Mouse (Mus musculus): Measurements from ENCODE around the gene 4921507P07Rik. TPM values are rescaled to one million over a fixed set of nuclear protein-coding genes. Genes with fewer than 3 reads are reported as not detected.

Gene 4921507P07Rik
- polyA plus RNA-seq, 1 experiment from 2014 or later = 0.64 TPM

GRCm38 (mm10) chr6:50552881-50553518 is 43.4 kb downstream of the 4921507P07Rik start:
- Histone ChIP-seq H3K27ac (replicated peaks) (no peak overlapping the region), H3K36me3 (ENCODE audit: control insufficient read depth, insufficient read depth, low read length) (no peaks in the 10 kb centered on the region), H3K4me1 (replicated peaks; ENCODE audit: control insufficient read depth, insufficient read depth) (no peaks in the 10 kb centered on the region; the same call in 1 of the 2 replicates), H3K27me3 (ENCODE audit: control insufficient read depth, insufficient read depth, low read length) (no peaks in the 10 kb centered on the region), H3K4me2 (replicated peaks; ENCODE audit: low read depth) (no peak overlapping the region), H3K4me3 (ENCODE audit: low read depth, low read length) (no peak overlapping the region), H3K9me3 (ENCODE audit: control insufficient read depth, low read length) (no peaks in the 10 kb centered on the region), H3K9ac (ENCODE audit: low read length) (no peak overlapping the region)
- DNase-seq (ENCODE audit: low spot score) = no peak
- 54% methylated on average over 5 of the region's 5 CpGs for WGBS
- no peak for TF ChIP-seq EP300 (optimal IDR thresholded peaks at IDR 0.05)
- no peak for TF ChIP-seq CTCF (IDR thresholded peaks at IDR 0.05; ENCODE audit: low read depth)
- ATAC-seq (ENCODE audit: low FRiP score, low TSS enrichment) = peak; percentile 83

DNA sequence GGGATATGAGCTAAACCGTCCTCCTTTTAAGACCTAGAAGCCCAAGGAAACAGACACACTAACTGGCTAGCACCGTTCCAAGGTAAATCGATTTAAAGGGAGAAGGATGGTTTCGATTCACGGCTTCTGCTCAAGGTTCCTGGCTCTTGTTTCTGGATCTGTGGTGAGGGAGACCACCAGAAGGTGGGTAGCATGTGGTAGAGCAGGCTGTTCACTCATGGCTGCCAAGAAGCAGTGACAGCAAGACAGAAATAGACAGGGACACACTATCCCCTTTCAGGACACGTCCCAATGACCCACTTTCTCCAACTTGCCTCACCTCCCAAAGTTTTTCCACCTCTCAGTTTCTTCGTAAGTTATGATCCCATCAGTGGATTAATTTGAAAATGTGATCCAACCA is 46.6 kb downstream of the 4921507P07Rik start:
- DNase-seq (ENCODE audit: low spot score) = no peak
- Histone ChIP-seq H3K4me1 (replicated peaks; ENCODE audit: control insufficient read depth, insufficient read depth) (no peaks in the 10 kb centered on the region; the same call in 1 of the 2 replicates), H3K9ac (ENCODE audit: low read length) (no peak overlapping the region), H3K9me3 (ENCODE audit: control insufficient read depth, low read length) (no peaks in the 10 kb centered on the region), H3K27ac (replicated peaks) (no peak overlapping the region), H3K4me2 (replicated peaks; ENCODE audit: low read depth) (no peak overlapping the region), H3K4me3 (ENCODE audit: low read depth, low read length) (no peak overlapping the region), H3K27me3 (ENCODE audit: control insufficient read depth, insufficient read depth, low read length) (no peaks in the 10 kb centered on the region), H3K36me3 (ENCODE audit: control insufficient read depth, insufficient read depth, low read length) (no peaks in the 10 kb centered on the region)
- TF ChIP-seq CTCF (IDR thresholded peaks at IDR 0.05; ENCODE audit: low read depth) (no peak), EP300 (optimal IDR thresholded peaks at IDR 0.05) (no peak)
- WGBS = 74% methylated on average over 7 of the region's 7 CpGs
- no peak for ATAC-seq (ENCODE audit: low FRiP score, low TSS enrichment)

DNA sequence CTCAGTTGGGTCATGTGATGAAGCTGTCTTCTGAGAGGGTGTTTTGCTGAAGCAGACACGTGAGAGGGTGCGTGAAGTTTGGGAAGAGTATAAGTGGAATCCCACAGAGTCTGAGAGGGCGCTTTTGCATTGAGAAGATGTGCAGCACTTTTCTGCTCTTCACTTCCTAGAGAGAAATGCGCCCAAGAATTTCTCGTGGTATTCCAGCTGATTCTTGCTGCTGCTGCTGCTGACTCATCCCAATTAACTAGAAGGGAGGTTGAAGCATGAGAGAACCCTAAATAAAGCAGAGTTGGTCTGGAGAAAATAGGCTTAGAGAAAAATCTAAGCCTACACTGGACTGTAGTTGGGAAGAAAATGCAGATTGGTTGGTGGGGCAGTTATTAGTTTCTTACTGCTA is 47.4 kb downstream of the 4921507P07Rik start:
- Histone ChIP-seq H3K4me3 (ENCODE audit: low read depth, low read length) (no peak overlapping the region), H3K9me3 (ENCODE audit: control insufficient read depth, low read length) (no peaks in the 10 kb centered on the region), H3K27ac (replicated peaks) (no peak overlapping the region), H3K4me1 (replicated peaks; ENCODE audit: control insufficient read depth, insufficient read depth) (no peaks in the 10 kb centered on the region; the same call in 1 of the 2 replicates), H3K36me3 (ENCODE audit: control insufficient read depth, insufficient read depth, low read length) (no peaks in the 10 kb centered on the region), H3K9ac (ENCODE audit: low read length) (no peak overlapping the region), H3K27me3 (ENCODE audit: control insufficient read depth, insufficient read depth, low read length) (no peaks in the 10 kb centered on the region), H3K4me2 (replicated peaks; ENCODE audit: low read depth) (no peak overlapping the region)
- DNase-seq (ENCODE audit: low spot score) = no peak
- TF ChIP-seq CTCF (IDR thresholded peaks at IDR 0.05; ENCODE audit: low read depth) (no peak), EP300 (optimal IDR thresholded peaks at IDR 0.05) (no peak)
- WGBS = 73% methylated on average over 5 of the region's 5 CpGs
- no peak for ATAC-seq (ENCODE audit: low FRiP score, low TSS enrichment)

DNA sequence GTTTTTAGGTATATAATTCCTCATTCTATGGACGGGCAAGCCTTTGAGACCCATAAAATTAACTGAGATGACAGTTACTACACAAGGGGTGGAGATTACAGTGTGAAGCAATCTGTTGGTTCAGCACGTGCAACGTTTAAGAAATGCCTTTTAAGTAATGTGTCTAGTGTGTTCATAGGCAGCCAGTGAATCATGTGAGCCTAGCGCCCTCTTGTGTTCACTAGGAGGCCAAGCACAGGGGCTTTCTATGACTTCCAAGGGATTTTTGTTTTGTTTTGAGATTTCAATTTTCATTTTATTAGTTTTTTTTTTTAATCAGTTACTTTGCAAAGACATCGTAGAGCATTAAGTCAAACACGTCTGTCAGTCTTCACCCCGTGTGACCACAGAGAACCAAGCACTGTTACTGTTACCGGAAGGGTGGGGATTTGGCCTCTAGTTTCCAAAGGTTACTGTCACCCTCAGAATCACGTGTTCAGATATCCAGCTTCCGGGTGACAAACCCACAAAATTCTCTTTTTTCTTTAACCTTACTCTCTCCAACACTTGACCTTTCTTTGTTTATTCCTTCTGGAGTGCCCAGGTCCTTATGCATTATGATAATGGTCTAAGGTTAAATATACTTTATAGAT is 50.9 kb downstream of the 4921507P07Rik start:
- no peak overlapping the region for H3K4me2 ChIP-seq (replicated peaks; ENCODE audit: low read depth)
- no peaks in the 10 kb centered on the region for H3K27me3 ChIP-seq (ENCODE audit: control insufficient read depth, insufficient read depth, low read length)
- no peaks in the 10 kb centered on the region for H3K36me3 ChIP-seq (ENCODE audit: control insufficient read depth, insufficient read depth, low read length)
- TF ChIP-seq CTCF (IDR thresholded peaks at IDR 0.05; ENCODE audit: low read depth) (peak; percentile 90), EP300 (optimal IDR thresholded peaks at IDR 0.05) (no peak)
- no peak overlapping the region for H3K4me3 ChIP-seq (ENCODE audit: low read depth, low read length)
- H3K27ac ChIP-seq (replicated peaks) = no peak overlapping the region
- H3K9me3 ChIP-seq (ENCODE audit: control insufficient read depth, low read length) = no peaks in the 10 kb centered on the region
- no peaks in the 10 kb centered on the region; the same call in 1 of the 2 replicates for H3K4me1 ChIP-seq (replicated peaks; ENCODE audit: control insufficient read depth, insufficient read depth)
- no peak overlapping the region for H3K9ac ChIP-seq (ENCODE audit: low read length)
- DNase-seq (ENCODE audit: low spot score) (no peak), ATAC-seq (ENCODE audit: low FRiP score, low TSS enrichment) (peak; percentile 78; the same call in 1 of the 2 replicates)
- WGBS = 18% methylated on average over 10 of the region's 10 CpGs

DNA sequence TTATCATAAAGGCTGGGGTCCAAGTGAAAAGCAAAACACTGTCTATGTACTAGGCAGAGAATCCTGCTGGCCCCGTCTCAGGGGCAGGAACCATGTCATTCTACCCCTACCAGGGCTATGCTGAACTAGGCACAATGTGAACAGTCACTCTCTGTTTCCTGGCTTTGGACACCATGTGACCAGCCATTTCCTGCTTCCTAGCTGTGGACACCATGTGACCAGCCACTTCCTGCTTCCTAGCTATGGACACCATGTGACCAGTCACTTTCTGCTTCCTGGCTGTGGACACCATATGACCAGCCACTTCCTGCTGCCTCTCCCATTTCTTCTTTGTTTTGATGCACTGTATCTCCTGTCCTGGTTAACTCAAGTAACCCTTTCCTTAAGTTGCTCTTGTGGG is 53.9 kb downstream of the 4921507P07Rik start:
- Histone ChIP-seq H3K4me3 (ENCODE audit: low read depth, low read length) (no peak overlapping the region), H3K9ac (ENCODE audit: low read length) (no peak overlapping the region), H3K9me3 (ENCODE audit: control insufficient read depth, low read length) (no peaks in the 10 kb centered on the region), H3K4me1 (replicated peaks; ENCODE audit: control insufficient read depth, insufficient read depth) (no peaks in the 10 kb centered on the region; the same call in 1 of the 2 replicates), H3K27ac (replicated peaks) (no peak overlapping the region), H3K4me2 (replicated peaks; ENCODE audit: low read depth) (no peak overlapping the region), H3K27me3 (ENCODE audit: control insufficient read depth, insufficient read depth, low read length) (no peaks in the 10 kb centered on the region), H3K36me3 (ENCODE audit: control insufficient read depth, insufficient read depth, low read length) (no peaks in the 10 kb centered on the region)
- DNase-seq (ENCODE audit: low spot score) = no peak
- WGBS = 85% methylated on average over 1 of the region's 1 CpGs
- TF ChIP-seq EP300 (optimal IDR thresholded peaks at IDR 0.05) (no peak), CTCF (IDR thresholded peaks at IDR 0.05; ENCODE audit: low read depth) (no peak)
- no peak for ATAC-seq (ENCODE audit: low FRiP score, low TSS enrichment)

DNA sequence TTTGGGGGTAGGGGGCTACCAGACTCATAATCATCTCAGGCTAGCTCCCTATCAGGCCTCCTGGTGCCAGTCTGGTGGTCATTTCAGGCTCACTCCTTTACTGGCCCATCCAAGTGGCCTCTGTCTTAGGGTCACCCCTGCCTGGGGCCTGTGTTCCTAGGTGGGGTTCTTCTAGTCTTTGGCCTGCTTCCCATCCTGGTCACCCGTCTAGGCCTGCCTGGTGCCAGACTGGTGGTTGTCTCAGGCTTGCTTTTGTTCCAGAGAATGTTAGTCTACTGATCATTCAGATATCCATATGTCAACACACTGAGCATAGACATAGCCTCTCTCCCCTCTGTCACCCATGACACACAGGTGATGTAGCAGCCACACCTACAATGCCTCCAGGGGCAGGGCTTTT is 56.8 kb downstream of the 4921507P07Rik start:
- no peak overlapping the region for H3K4me2 ChIP-seq (replicated peaks; ENCODE audit: low read depth)
- H3K27me3 ChIP-seq (ENCODE audit: control insufficient read depth, insufficient read depth, low read length) = no peaks in the 10 kb centered on the region
- no peak overlapping the region for H3K27ac ChIP-seq (replicated peaks)
- H3K4me1 ChIP-seq (replicated peaks; ENCODE audit: control insufficient read depth, insufficient read depth) = no peaks in the 10 kb centered on the region
- WGBS = 63% methylated on average over 1 of the region's 1 CpGs
- no peak overlapping the region for H3K9ac ChIP-seq (ENCODE audit: low read length)
- ATAC-seq (ENCODE audit: low FRiP score, low TSS enrichment) (peak; percentile 68), DNase-seq (ENCODE audit: low spot score) (no peak)
- TF ChIP-seq CTCF (IDR thresholded peaks at IDR 0.05; ENCODE audit: low read depth) = no peak
- TF ChIP-seq EP300 (optimal IDR thresholded peaks at IDR 0.05) = no peak
- no peaks in the 10 kb centered on the region for H3K36me3 ChIP-seq (ENCODE audit: control insufficient read depth, insufficient read depth, low read length)
- H3K4me3 ChIP-seq (ENCODE audit: low read depth, low read length) = no peak overlapping the region
- no peaks in the 10 kb centered on the region for H3K9me3 ChIP-seq (ENCODE audit: control insufficient read depth, low read length)

Data from stomach, postnatal 0 days (tissue).